Mouse (Mus musculus): ENCODE data around the gene Abhd13. TPM values are rescaled to one million over a fixed set of nuclear protein-coding genes. Genes with fewer than 3 reads are reported as not detected.

Gene Abhd13
- total and polyA plus RNA-seq, 3 experiments = 4.2 to 10.0 (median 9.8) TPM

GRCm38 (mm10) chr8:9949134-9949890 is 28.2 kb upstream of the Abhd13 start:
- WGBS = 54% methylated on average over 10 of the region's 10 CpGs
- TF ChIP-seq POLR2A (IDR thresholded peaks at IDR 0.05; ENCODE audit: insufficient read depth, low read depth, low read length) = no peak
- TF ChIP-seq CTCF (IDR thresholded peaks at IDR 0.05) = no peak
- no peak for TF ChIP-seq EP300 (IDR thresholded peaks at IDR 0.05; ENCODE audit: insufficient read depth, low read depth, low read length)
- Histone ChIP-seq H3K4me1 (ENCODE audit: control insufficient read depth, insufficient read depth, low read length) (no peaks in the 10 kb centered on the region), H3K9ac (ENCODE audit: low read depth, low read length) (no peak overlapping the region), H3K79me2 (replicated peaks; ENCODE audit: control insufficient read depth, insufficient read depth, low read length) (no peaks in the 10 kb centered on the region), H3K27ac (no peak overlapping the region), H3K27me3 (ENCODE audit: control insufficient read depth, insufficient read depth, low read length) (no peaks in the 10 kb centered on the region), H3K4me3 (no peak overlapping the region), H3K36me3 (ENCODE audit: control insufficient read depth, insufficient read depth, low read length) (no peaks in the 10 kb centered on the region)
- DNase-seq = no peak
- intact Hi-C loops (cut with DNase I) = no loop called here

DNA sequence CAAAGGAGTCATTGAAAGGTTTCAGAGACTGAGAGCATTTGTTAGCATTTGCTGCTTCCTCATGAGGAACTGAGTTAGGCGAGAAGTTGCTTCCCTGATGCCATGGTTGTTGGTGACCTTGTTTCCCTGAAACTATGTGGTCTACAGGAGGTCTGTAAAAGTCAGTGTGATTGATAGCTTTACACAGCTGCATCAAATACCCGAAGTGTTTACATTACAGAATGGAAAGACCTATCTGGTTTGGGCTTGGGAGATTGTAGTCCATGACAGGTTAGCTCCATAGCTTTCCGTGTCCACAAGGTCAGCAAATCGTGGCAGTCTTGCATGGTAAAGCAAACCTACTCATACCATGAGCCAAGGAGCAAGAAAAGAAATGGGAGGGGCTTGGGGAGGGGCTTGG is 19.2 kb upstream of the Abhd13 start:
- WGBS = 63% methylated on average over 4 of the region's 4 CpGs
- TF ChIP-seq EP300 (IDR thresholded peaks at IDR 0.05; ENCODE audit: insufficient read depth, low read depth, low read length) = no peak
- TF ChIP-seq CTCF (IDR thresholded peaks at IDR 0.05) = no peak
- TF ChIP-seq POLR2A (IDR thresholded peaks at IDR 0.05; ENCODE audit: insufficient read depth, low read depth, low read length) = no peak
- no peaks in the 10 kb centered on the region for H3K4me1 ChIP-seq (ENCODE audit: control insufficient read depth, insufficient read depth, low read length)

DNA sequence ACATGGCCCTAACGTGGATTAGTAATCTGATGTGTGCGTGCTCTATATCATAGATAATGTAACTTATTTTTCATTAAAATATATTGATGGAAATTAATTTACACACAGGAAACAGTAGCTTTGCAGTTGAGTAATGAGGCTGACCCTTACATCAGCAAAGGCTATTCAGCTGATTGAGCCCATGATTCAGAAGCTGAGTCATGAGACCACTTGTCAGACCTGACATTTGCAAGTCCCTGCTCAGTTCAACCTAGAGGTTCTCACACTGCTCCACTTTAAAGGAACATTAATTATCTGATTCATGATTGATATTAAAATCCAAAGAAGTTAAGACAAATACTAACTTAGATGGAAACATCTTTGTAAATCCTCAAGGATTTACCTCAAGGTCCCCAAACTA is 17.6 kb upstream of the Abhd13 start:
- no peaks in the 10 kb centered on the region for H3K27me3 ChIP-seq (ENCODE audit: control insufficient read depth, insufficient read depth, low read length)
- no peaks in the 10 kb centered on the region for H3K79me2 ChIP-seq (replicated peaks; ENCODE audit: control insufficient read depth, insufficient read depth, low read length)
- no peak overlapping the region for H3K4me3 ChIP-seq
- TF ChIP-seq POLR2A (IDR thresholded peaks at IDR 0.05; ENCODE audit: insufficient read depth, low read depth, low read length) = no peak
- TF ChIP-seq CTCF (IDR thresholded peaks at IDR 0.05) = no peak
- no peak for TF ChIP-seq EP300 (IDR thresholded peaks at IDR 0.05; ENCODE audit: insufficient read depth, low read depth, low read length)
- H3K9ac ChIP-seq (ENCODE audit: low read depth, low read length) = no peak overlapping the region
- H3K27ac ChIP-seq = no peak overlapping the region
- H3K4me1 ChIP-seq (ENCODE audit: control insufficient read depth, insufficient read depth, low read length) = no peaks in the 10 kb centered on the region
- WGBS = 84% methylated on average over 2 of the region's 2 CpGs
- DNase-seq = no peak
- intact Hi-C loops (cut with DNase I) = no loop called here
- no peaks in the 10 kb centered on the region for H3K36me3 ChIP-seq (ENCODE audit: control insufficient read depth, insufficient read depth, low read length)

More for the DNA sequence above, 19.2 kb upstream of the Abhd13 start:
- no peaks in the 10 kb centered on the region for H3K36me3 ChIP-seq (ENCODE audit: control insufficient read depth, insufficient read depth, low read length)
- H3K27me3 ChIP-seq (ENCODE audit: control insufficient read depth, insufficient read depth, low read length) = no peaks in the 10 kb centered on the region
- no peak overlapping the region for H3K27ac ChIP-seq
- no peak overlapping the region for H3K4me3 ChIP-seq
- no peak for DNase-seq
- H3K9ac ChIP-seq (ENCODE audit: low read depth, low read length) = no peak overlapping the region
- intact Hi-C loops (cut with DNase I) = no loop called here
- H3K79me2 ChIP-seq (replicated peaks; ENCODE audit: control insufficient read depth, insufficient read depth, low read length) = no peaks in the 10 kb centered on the region

- Histone ChIP-seq H3K79me2 (replicated peaks; ENCODE audit: control insufficient read depth, insufficient read depth, low read length) (no peaks in the 10 kb centered on the region), H3K27ac (no peak overlapping the region), H3K36me3 (ENCODE audit: control insufficient read depth, insufficient read depth, low read length) (peaks cover 3% of the 10 kb centered on the region; the same call in 1 of the 2 replicates), H3K9ac (ENCODE audit: low read depth, low read length) (no peak overlapping the region), H3K4me3 (no peak overlapping the region), H3K4me1 (ENCODE audit: control insufficient read depth, insufficient read depth, low read length) (no peaks in the 10 kb centered on the region), H3K27me3 (ENCODE audit: control insufficient read depth, insufficient read depth, low read length) (no peaks in the 10 kb centered on the region)
- TF ChIP-seq CTCF (IDR thresholded peaks at IDR 0.05) (no peak), EP300 (IDR thresholded peaks at IDR 0.05; ENCODE audit: insufficient read depth, low read depth, low read length) (no peak), POLR2A (IDR thresholded peaks at IDR 0.05; ENCODE audit: insufficient read depth, low read depth, low read length) (no peak)
- WGBS = 94% methylated on average over 9 of the region's 9 CpGs
- no peak for DNase-seq
- intact Hi-C loops (cut with DNase I) = no loop called here
Observed at GRCm38 (mm10) chr8:9971866-9972265, 5.6 kb upstream of the Abhd13 start.

GRCm38 (mm10) chr8:9975276-9975675 is 2.2 kb upstream of the Abhd13 start:
- Histone ChIP-seq H3K4me1 (ENCODE audit: control insufficient read depth, insufficient read depth, low read length) (peaks cover 8% of the 10 kb centered on the region), H3K4me3 (no peak overlapping the region), H3K36me3 (ENCODE audit: control insufficient read depth, insufficient read depth, low read length) (peaks cover 3% of the 10 kb centered on the region; the same call in 1 of the 2 replicates), H3K79me2 (replicated peaks; ENCODE audit: control insufficient read depth, insufficient read depth, low read length) (no peaks in the 10 kb centered on the region), H3K9ac (ENCODE audit: low read depth, low read length) (no peak overlapping the region), H3K27me3 (ENCODE audit: control insufficient read depth, insufficient read depth, low read length) (no peaks in the 10 kb centered on the region), H3K27ac (no peak overlapping the region)
- 31% methylated on average over 5 of the region's 5 CpGs for WGBS
- TF ChIP-seq POLR2A (IDR thresholded peaks at IDR 0.05; ENCODE audit: insufficient read depth, low read depth, low read length) (no peak), CTCF (IDR thresholded peaks at IDR 0.05) (no peak), EP300 (IDR thresholded peaks at IDR 0.05; ENCODE audit: insufficient read depth, low read depth, low read length) (no peak)
- intact Hi-C loops (cut with DNase I) = loop anchor here (5.0 kb wide), 3 partner anchors 67 to 412 kb away; no protein-coding TSS in a partner anchor
- no peak for DNase-seq

All from heart, adult 2 months (tissue).